Mouse (Mus musculus): Measurements from ENCODE around the gene Tmem150b.

GRCm38 (mm10) chr7:4751971-4752820, 27.1 kb upstream of the Tmem150b start:
- TF ChIP-seq MAX (IDR thresholded peaks at IDR 0.05; ENCODE audit: low read length) (no peak), MAFK (IDR thresholded peaks at IDR 0.05; ENCODE audit: insufficient replicate concordance, low read length) (no peak), MEF2A (IDR thresholded peaks at IDR 0.05; ENCODE audit: borderline replicate concordance, low read depth, low read length) (no peak), ETS1 (conservative IDR thresholded peaks at IDR 0.05; ENCODE audit: low read depth, low read length) (no peak)
